Mouse (Mus musculus) myocyte (in vitro differentiated cells): Measurements from ENCODE around the gene Pak3. TPM values are rescaled to one million over a fixed set of nuclear protein-coding genes. Genes with fewer than 3 reads are reported as not detected.
A peak's percentile ranks its signal among the peaks of the same experiment; 100 is the strongest.

Source experiments
- H3K27me3 ChIP-seq: one replicate; pipeline ENCODE4 v1.6.1; 2011; ENCODE audit not compliant: control insufficient read depth, insufficient read depth, insufficient read length
- H3K36me3 ChIP-seq: one replicate; pipeline ENCODE4 v1.6.1; 2011; ENCODE audit not compliant: control insufficient read depth, insufficient read depth
- H3K4me2 ChIP-seq: one replicate; pipeline ENCODE4 v1.6.1; 2011; ENCODE audit warnings: low read depth, control low read depth
- H3K4me3 ChIP-seq: one replicate; pipeline ENCODE4 v1.5.1; 2011; ENCODE audit warnings: mild to moderate bottlenecking, control low read depth, moderate library complexity
- H3K79me2 ChIP-seq: one replicate; pipeline ENCODE4 v1.6.1; 2011; ENCODE audit not compliant: control insufficient read depth, insufficient read depth
- H3ac ChIP-seq: one replicate; pipeline ENCODE4 v1.6.1; 2011; ENCODE audit not compliant: control insufficient read depth, insufficient read length
- CEBPB ChIP-seq: IDR thresholded peaks from 2 replicates; pipeline ENCODE4 v1.6.1; 2011; ENCODE audit warnings: mild to moderate bottlenecking, moderate library complexity; ENCODE audit not compliant: poor library complexity, insufficient read depth, severe bottlenecking
- E2F4 ChIP-seq: IDR thresholded peaks from one replicate; pipeline ENCODE4 v1.6.1; 2011; ENCODE audit warnings: mild to moderate bottlenecking, control low read depth, moderate library complexity; ENCODE audit not compliant: insufficient read depth
- MAX ChIP-seq: IDR thresholded peaks from one replicate; pipeline ENCODE4 v1.6.1; 2011; ENCODE audit warnings: low read depth, mild to moderate bottlenecking, control low read depth
- MYOD1 ChIP-seq, 3 experiments: IDR thresholded peaks; one replicate each; pipeline ENCODE4 v1.6.1; 2011; ENCODE audit warnings: control low read depth in 2 of 3, low read depth in 2 of 3, mild to moderate bottlenecking in 2 of 3, moderate library complexity in 1 of 3; ENCODE audit not compliant: insufficient read length in 2 of 3, control insufficient read depth in 1 of 3
- MYOG ChIP-seq, 3 experiments: IDR thresholded peaks; one replicate each; pipeline ENCODE4 v1.6.1; 2011; ENCODE audit warnings: control low read depth in 2 of 3, low read depth in 2 of 3, mild to moderate bottlenecking in 2 of 3; ENCODE audit not compliant: insufficient read length in 2 of 3, control insufficient read depth in 1 of 3, insufficient read depth in 1 of 3
- POLR2A ChIP-seq: IDR thresholded peaks from one replicate; pipeline ENCODE4 v1.6.1; 2011; ENCODE audit warnings: low read depth, mild to moderate bottlenecking, control low read depth, moderate library complexity; ENCODE audit not compliant: insufficient read length
- POLR2AphosphoS2 ChIP-seq: IDR thresholded peaks from one replicate; pipeline ENCODE4 v1.6.1; 2011; ENCODE audit warnings: low read depth, control low read depth; ENCODE audit not compliant: insufficient read length
- REST ChIP-seq: IDR thresholded peaks from one replicate; pipeline ENCODE4 v1.6.1; 2011; ENCODE audit warnings: mild to moderate bottlenecking, control low read depth, moderate library complexity; ENCODE audit not compliant: insufficient read depth, insufficient read length
- SRF ChIP-seq: IDR thresholded peaks from one replicate; pipeline ENCODE4 v1.6.1; 2011; ENCODE audit warnings: low read depth; ENCODE audit not compliant: control insufficient read depth, insufficient read length
- TCF12 ChIP-seq: IDR thresholded peaks from one replicate; pipeline ENCODE4 v1.6.1; 2011; ENCODE audit warnings: mild to moderate bottlenecking, control low read depth; ENCODE audit not compliant: poor library complexity, insufficient read depth, severe bottlenecking
- TCF3 ChIP-seq: IDR thresholded peaks from one replicate; pipeline ENCODE4 v1.6.1; 2011; ENCODE audit warnings: low read depth, control low read depth; ENCODE audit not compliant: insufficient read length
- USF1 ChIP-seq: IDR thresholded peaks from one replicate; pipeline ENCODE4 v1.6.1; 2011; ENCODE audit warnings: low read depth, mild to moderate bottlenecking, control low read depth, moderate library complexity
- polyA plus RNA-seq: library from polyadenylated mRNA; unstranded; fragments of >200 nt; fragmentation: generic; extraction: Trizol; gene quantifications from one replicate; pipeline ENCODE4 v1.2.1, GENCODE M21; 2012; ENCODE audit warnings: missing spikeins

The Pak3 gene
- polyA plus RNA-seq, 1 experiment = 0.55 TPM

DNA sequence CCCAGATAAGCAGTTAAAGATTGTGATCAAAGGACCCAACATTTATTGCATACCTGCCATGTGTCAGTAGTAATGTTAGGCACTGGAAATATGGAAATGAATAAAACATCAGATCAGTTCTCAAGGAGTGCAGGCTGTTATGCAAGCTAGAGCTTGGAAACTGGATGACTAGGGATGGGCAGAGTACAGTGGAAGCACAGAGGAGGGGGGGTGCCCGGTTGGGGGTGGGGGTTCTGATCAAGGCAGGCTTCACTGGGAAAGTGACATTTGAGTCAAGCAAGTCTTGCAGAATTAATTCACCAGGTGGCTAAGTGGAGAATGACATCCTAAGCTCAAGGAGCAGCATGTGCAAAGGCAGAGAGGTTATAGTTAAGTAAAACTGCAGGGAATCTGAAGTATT, 1.8 kb downstream of the Pak3 start:
- Histone ChIP-seq H3K27me3 (no peaks in the 10 kb centered on the region), H3K4me3 (no peak overlapping the region), H3K4me2 (no peak overlapping the region), H3K79me2 (no peaks in the 10 kb centered on the region), H3ac (no peak overlapping the region), H3K36me3 (no peaks in the 10 kb centered on the region)
- TF ChIP-seq SRF (no peak), POLR2AphosphoS2 (no peak), USF1 (no peak), CEBPB (no peak), E2F4 (no peak), REST (no peak), MYOG (IDR thresholded peaks at IDR 0.05; ENCODE audit: control insufficient read depth in 1 of 3, insufficient read depth in 1 of 3, insufficient read length in 2 of 3, low read depth in 2 of 3) (no peak), MAX (no peak), TCF12 (no peak), TCF3 (no peak), MYOD1 (IDR thresholded peaks at IDR 0.05; ENCODE audit: control insufficient read depth in 1 of 3, insufficient read length in 2 of 3, low read depth in 2 of 3) (no peak), POLR2A (no peak)

DNA sequence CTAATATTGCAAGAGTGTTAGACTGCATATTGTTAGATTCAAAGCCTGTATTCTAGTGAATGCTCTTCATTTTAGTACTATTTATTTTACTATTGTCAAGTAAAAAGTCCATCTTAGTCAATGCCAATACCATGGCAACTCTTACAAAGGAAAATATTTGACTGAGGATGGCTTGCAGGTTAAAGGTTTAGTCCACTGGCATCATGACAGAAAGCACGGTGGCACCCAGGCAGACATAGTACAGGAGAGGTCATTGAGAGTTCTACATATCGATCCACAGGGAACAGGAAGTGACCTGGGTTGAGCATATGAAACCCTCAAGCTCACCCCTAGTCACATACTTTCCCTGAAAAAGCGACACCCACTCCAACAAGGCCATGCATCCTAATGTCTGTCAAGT, 13.9 kb downstream of the Pak3 start:
- H3K4me2 ChIP-seq = no peak overlapping the region
- TF ChIP-seq SRF = no peak
- TF ChIP-seq MYOG (IDR thresholded peaks at IDR 0.05; ENCODE audit: control insufficient read depth in 1 of 3, insufficient read depth in 1 of 3, insufficient read length in 2 of 3, low read depth in 2 of 3) = no peak
- TF ChIP-seq USF1 = no peak
- TF ChIP-seq MAX = no peak
- TF ChIP-seq TCF3 = no peak
- no peak for TF ChIP-seq MYOD1 (IDR thresholded peaks at IDR 0.05; ENCODE audit: control insufficient read depth in 1 of 3, insufficient read length in 2 of 3, low read depth in 2 of 3)
- no peak for TF ChIP-seq TCF12
- TF ChIP-seq E2F4 = no peak
- TF ChIP-seq REST = no peak
- TF ChIP-seq POLR2A = no peak
- no peak for TF ChIP-seq CEBPB
- no peak for TF ChIP-seq POLR2AphosphoS2
- H3K36me3 ChIP-seq = no peaks in the 10 kb centered on the region
- no peak overlapping the region for H3K4me3 ChIP-seq
- no peaks in the 10 kb centered on the region for H3K79me2 ChIP-seq
- H3ac ChIP-seq = no peak overlapping the region
- H3K27me3 ChIP-seq = no peaks in the 10 kb centered on the region

DNA sequence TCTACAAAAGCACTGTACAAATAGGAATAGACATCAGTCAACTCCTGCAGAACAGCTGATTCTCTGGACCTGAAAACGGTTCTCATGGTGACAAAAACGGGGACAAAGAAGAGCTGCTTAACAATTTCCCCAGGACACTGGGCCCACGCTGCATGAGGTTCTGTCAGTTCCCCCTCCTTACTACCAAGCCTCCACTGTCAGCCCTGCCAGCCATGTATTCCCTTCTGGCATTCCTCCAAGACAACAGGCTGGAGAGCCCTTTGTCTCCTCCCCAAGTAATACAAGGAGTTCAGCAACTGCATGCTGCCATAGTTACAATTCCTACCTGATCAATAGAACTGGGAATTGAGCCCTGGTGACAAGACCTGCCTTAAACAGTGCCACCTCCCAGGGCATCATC, 15.2 kb downstream of the Pak3 start:
- Histone ChIP-seq H3ac (no peak overlapping the region), H3K4me3 (no peak overlapping the region), H3K4me2 (no peak overlapping the region), H3K36me3 (no peaks in the 10 kb centered on the region), H3K27me3 (no peaks in the 10 kb centered on the region), H3K79me2 (no peaks in the 10 kb centered on the region)
- TF ChIP-seq E2F4 (no peak), REST (no peak), SRF (no peak), USF1 (no peak), POLR2AphosphoS2 (no peak), MYOG (IDR thresholded peaks at IDR 0.05; ENCODE audit: control insufficient read depth in 1 of 3, insufficient read depth in 1 of 3, insufficient read length in 2 of 3, low read depth in 2 of 3) (no peak), POLR2A (no peak), MAX (no peak), TCF3 (no peak), MYOD1 (IDR thresholded peaks at IDR 0.05; ENCODE audit: control insufficient read depth in 1 of 3, insufficient read length in 2 of 3, low read depth in 2 of 3) (no peak), TCF12 (no peak), CEBPB (no peak)

DNA sequence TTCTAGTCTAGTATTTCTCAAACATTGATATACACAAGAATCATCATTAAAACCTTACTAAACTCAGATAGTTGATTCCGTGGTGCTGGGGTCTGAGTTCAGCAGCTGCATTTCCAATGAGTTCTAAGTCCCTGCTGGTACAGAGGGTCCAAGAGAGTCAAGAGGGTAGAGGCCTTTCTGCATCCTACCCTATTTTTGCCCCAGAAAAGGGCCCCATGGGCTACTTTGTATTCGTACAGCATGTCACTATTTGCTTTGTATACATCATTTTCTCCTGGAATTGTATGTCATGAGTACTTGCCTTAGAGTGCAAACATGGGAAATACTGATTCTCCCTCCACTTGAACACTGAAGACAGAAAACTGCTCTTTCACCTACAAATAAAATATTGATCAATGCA, 24.4 kb downstream of the Pak3 start:
- Histone ChIP-seq H3K4me3 (no peak overlapping the region), H3K79me2 (no peaks in the 10 kb centered on the region), H3K27me3 (no peaks in the 10 kb centered on the region), H3ac (no peak overlapping the region), H3K4me2 (peak overlapping the region; percentile 4), H3K36me3 (no peaks in the 10 kb centered on the region)
- TF ChIP-seq MAX = no peak
- no peak for TF ChIP-seq E2F4
- TF ChIP-seq MYOG (IDR thresholded peaks at IDR 0.05; ENCODE audit: control insufficient read depth in 1 of 3, insufficient read depth in 1 of 3, insufficient read length in 2 of 3, low read depth in 2 of 3) = no peak
- no peak for TF ChIP-seq POLR2AphosphoS2
- no peak for TF ChIP-seq TCF12
- no peak for TF ChIP-seq REST
- TF ChIP-seq TCF3 = no peak
- no peak for TF ChIP-seq MYOD1 (IDR thresholded peaks at IDR 0.05; ENCODE audit: control insufficient read depth in 1 of 3, insufficient read length in 2 of 3, low read depth in 2 of 3)
- TF ChIP-seq USF1 = no peak
- no peak for TF ChIP-seq SRF
- TF ChIP-seq POLR2A = no peak
- no peak for TF ChIP-seq CEBPB
